Mouse (Mus musculus): ENCODE measurements at regions not wholly inside any gene's neighbourhood (a gene's known extent, or its start where the extent isn't known, plus 50 kb on each side); places are given as distances from the start of the nearest gene placed in this dataset.

- no peak for DNase-seq
Measured at GRCm38 (mm10) chr2:74463407-74463806, 115.8 kb downstream of the Lnpk start.

GRCm38 (mm10) chr2:74461211-74461844 lies 117.9 kb downstream of the Lnpk start:
- DNase-seq: no peak

- DNase-seq: no peak
Measured at GRCm38 (mm10) chr2:74454431-74454830, 124.8 kb downstream of the Lnpk start.

- no peak for DNase-seq
Measured at GRCm38 (mm10) chr2:74452679-74453078, 126.6 kb downstream of the Lnpk start.

- peak; percentile 58 for DNase-seq
Measured at GRCm38 (mm10) chr2:74451578-74451977, 127.7 kb downstream of the Lnpk start.

- no peak for DNase-seq
Measured at GRCm38 (mm10) chr2:74451038-74451437, 128.2 kb downstream of the Lnpk start.

- no peak for DNase-seq
Measured at GRCm38 (mm10) chr2:74450064-74450765, 129.0 kb downstream of the Lnpk start.

GRCm38 (mm10) chr2:74435184-74435911 lies 143.9 kb downstream of the Lnpk start:
- peak; percentile 30 for DNase-seq

GRCm38 (mm10) chr2:74426746-74427145 lies 152.5 kb downstream of the Lnpk start:
- no peak for DNase-seq

GRCm38 (mm10) chr2:74424726-74425125 lies 154.5 kb downstream of the Lnpk start:
- no peak for DNase-seq

GRCm38 (mm10) chr2:74416097-74416496 lies 163.1 kb downstream of the Lnpk start:
- no peak for DNase-seq

GRCm38 (mm10) chr2:74414721-74415120 lies 164.5 kb downstream of the Lnpk start:
- no peak for DNase-seq

- DNase-seq: peak; percentile 69
Measured at GRCm38 (mm10) chr2:74409856-74410404, 169.3 kb downstream of the Lnpk start.

- DNase-seq: no peak
Measured at GRCm38 (mm10) chr2:74404493-74404892, 174.7 kb downstream of the Lnpk start.

GRCm38 (mm10) chr2:74391064-74391463 lies 188.2 kb downstream of the Lnpk start:
- DNase-seq: peak; percentile 18

GRCm38 (mm10) chr2:74388078-74388477 lies 191.2 kb downstream of the Lnpk start:
- DNase-seq: no peak

- DNase-seq: no peak
Measured at GRCm38 (mm10) chr2:74384918-74385317, 194.3 kb downstream of the Lnpk start.

GRCm38 (mm10) chr2:74380574-74381287 lies 198.5 kb downstream of the Lnpk start:
- DNase-seq: peak; percentile 27

- no peak for DNase-seq
Measured at GRCm38 (mm10) chr2:74378709-74379108, 200.5 kb downstream of the Lnpk start.

GRCm38 (mm10) chr2:74373938-74374337 lies 205.3 kb downstream of the Lnpk start:
- no peak for DNase-seq

- no peak for DNase-seq
Measured at GRCm38 (mm10) chr2:74373056-74373455, 206.2 kb downstream of the Lnpk start.

GRCm38 (mm10) chr2:74363255-74363654 lies 216.0 kb downstream of the Lnpk start:
- DNase-seq: no peak

- no peak for DNase-seq
Measured at GRCm38 (mm10) chr2:74354591-74354990, 224.6 kb downstream of the Lnpk start.

All from lung, postnatal 10 days (tissue).